Mouse (Mus musculus): Measurements from ENCODE around the gene Arih1. TPM values are rescaled to one million over a fixed set of nuclear protein-coding genes. Genes with fewer than 3 reads are reported as not detected.

The Arih1 gene
- total and polyA plus RNA-seq, 2 experiments from 2014 or later, result 7.6 to 70.8 TPM

DNA sequence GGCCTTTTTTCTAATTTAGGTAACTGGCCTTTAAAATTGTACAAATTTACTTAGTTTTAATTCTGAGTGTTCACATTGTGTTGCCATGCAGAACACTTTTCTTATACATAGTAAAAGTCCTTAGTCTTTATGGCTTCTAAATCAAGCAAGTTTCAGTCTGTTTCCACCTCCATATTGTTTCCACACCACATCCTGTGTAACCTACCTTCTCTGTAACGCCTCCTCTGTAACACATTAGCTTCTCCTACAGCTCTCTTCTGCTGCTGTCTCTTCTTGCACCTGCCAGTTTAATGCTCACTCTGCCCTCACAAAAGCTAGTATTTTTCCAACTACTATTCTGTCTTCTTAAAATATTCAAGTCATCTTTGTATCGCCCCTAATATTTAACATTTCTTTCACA is 54.8 kb downstream of the Arih1 start:
- TF ChIP-seq CTCF (IDR thresholded peaks at IDR 0.05; ENCODE audit: low read depth), result no peak
- Histone ChIP-seq H3K36me3 (ENCODE audit: insufficient read depth) (0 out of 2 replicates have a peak, but pooled peaks cover under 1% of the 10 kb centered on the region), H3K9me3 (ENCODE audit: low read length) (no peaks in the 10 kb centered on the region), H3K9ac (no peak overlapping the region), H3K4me3 (ENCODE audit: low read depth, low read length) (no peak overlapping the region), H3K27ac (ENCODE audit: low read depth, low read length) (no peak overlapping the region), H3K4me1 (ENCODE audit: insufficient read depth) (no peaks in the 10 kb centered on the region), H3K4me2 (ENCODE audit: low read depth) (no peak overlapping the region), H3K27me3 (ENCODE audit: insufficient read depth, low read length) (no peaks in the 10 kb centered on the region)
- 93% methylated on average over 2 of the region's 2 CpGs for WGBS
- DNase-seq, result no peak
- no peak for ATAC-seq

DNA sequence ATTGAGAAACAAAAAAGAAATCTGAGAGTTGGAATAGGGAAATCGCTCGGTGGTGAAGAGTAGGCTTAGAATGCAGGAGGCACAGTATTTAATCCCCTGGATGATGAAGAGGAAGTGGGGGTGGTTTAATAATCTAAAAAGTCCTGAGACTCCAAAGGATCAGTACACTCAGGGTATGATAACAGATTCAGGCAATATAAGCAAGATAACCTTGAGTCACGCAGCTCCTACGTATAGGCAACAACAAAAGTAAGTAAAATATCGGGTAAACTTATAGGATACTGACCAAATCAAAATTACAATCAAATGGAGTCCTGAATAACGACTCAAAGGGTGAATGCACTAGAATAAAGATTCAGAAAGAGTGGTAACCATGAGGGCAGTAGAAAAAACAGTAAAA is 65.9 kb downstream of the Arih1 start:
- no peaks in the 10 kb centered on the region for H3K4me1 ChIP-seq (ENCODE audit: insufficient read depth)
- WGBS, result 87% methylated on average over 6 of the region's 6 CpGs
- H3K27me3 ChIP-seq (ENCODE audit: insufficient read depth, low read length), result no peaks in the 10 kb centered on the region
- no peak overlapping the region for H3K4me2 ChIP-seq (ENCODE audit: low read depth)
- H3K4me3 ChIP-seq (ENCODE audit: low read depth, low read length), result no peak overlapping the region
- no peak for ATAC-seq
- no peak for DNase-seq
- H3K9me3 ChIP-seq (ENCODE audit: low read length), result no peaks in the 10 kb centered on the region
- no peaks in the 10 kb centered on the region for H3K36me3 ChIP-seq (ENCODE audit: insufficient read depth)
- TF ChIP-seq CTCF (IDR thresholded peaks at IDR 0.05; ENCODE audit: low read depth), result no peak
- H3K9ac ChIP-seq, result no peak overlapping the region
- H3K27ac ChIP-seq (ENCODE audit: low read depth, low read length), result no peak overlapping the region

GRCm38 (mm10) chr9:59407271-59407670 is 79.1 kb downstream of the Arih1 start:
- no peaks in the 10 kb centered on the region for H3K4me1 ChIP-seq (ENCODE audit: insufficient read depth)
- DNase-seq, result no peak
- no peak for TF ChIP-seq CTCF (IDR thresholded peaks at IDR 0.05; ENCODE audit: low read depth)
- H3K27ac ChIP-seq (ENCODE audit: low read depth, low read length), result no peak overlapping the region
- H3K36me3 ChIP-seq (ENCODE audit: insufficient read depth), result peaks cover 21% of the 10 kb centered on the region; the same call in 1 of the 2 replicates
- H3K9ac ChIP-seq, result no peak overlapping the region
- H3K4me2 ChIP-seq (ENCODE audit: low read depth), result no peak overlapping the region
- no peak for ATAC-seq
- no peaks in the 10 kb centered on the region for H3K9me3 ChIP-seq (ENCODE audit: low read length)
- H3K4me3 ChIP-seq (ENCODE audit: low read depth, low read length), result no peak overlapping the region
- WGBS, result 91% methylated on average over 1 of the region's 1 CpGs
- H3K27me3 ChIP-seq (ENCODE audit: insufficient read depth, low read length), result no peaks in the 10 kb centered on the region

GRCm38 (mm10) chr9:59389086-59389485 is 97.3 kb downstream of the Arih1 start:
- Histone ChIP-seq H3K27me3 (ENCODE audit: insufficient read depth, low read length) (no peaks in the 10 kb centered on the region), H3K9ac (no peak overlapping the region), H3K4me2 (ENCODE audit: low read depth) (no peak overlapping the region), H3K36me3 (ENCODE audit: insufficient read depth) (peaks cover 37% of the 10 kb centered on the region), H3K4me1 (ENCODE audit: insufficient read depth) (no peaks in the 10 kb centered on the region), H3K27ac (ENCODE audit: low read depth, low read length) (no peak overlapping the region), H3K4me3 (ENCODE audit: low read depth, low read length) (no peak overlapping the region), H3K9me3 (ENCODE audit: low read length) (no peaks in the 10 kb centered on the region)
- DNase-seq (no peak), ATAC-seq (no peak)
- no peak for TF ChIP-seq CTCF (IDR thresholded peaks at IDR 0.05; ENCODE audit: low read depth)
- 86% methylated on average over 4 of the region's 4 CpGs for WGBS

- Histone ChIP-seq H3K27ac (ENCODE audit: low read depth, low read length) (no peak overlapping the region), H3K9me3 (ENCODE audit: low read length) (no peaks in the 10 kb centered on the region), H3K4me1 (ENCODE audit: insufficient read depth) (no peaks in the 10 kb centered on the region), H3K4me3 (ENCODE audit: low read depth, low read length) (no peak overlapping the region), H3K4me2 (ENCODE audit: low read depth) (no peak overlapping the region), H3K9ac (no peak overlapping the region), H3K27me3 (ENCODE audit: insufficient read depth, low read length) (no peaks in the 10 kb centered on the region), H3K36me3 (ENCODE audit: insufficient read depth) (peaks cover 31% of the 10 kb centered on the region)
- no peak for TF ChIP-seq CTCF (IDR thresholded peaks at IDR 0.05; ENCODE audit: low read depth)
- ATAC-seq, result no peak
- DNase-seq, result no peak
- WGBS, result 69% methylated on average over 1 of the region's 1 CpGs
Observed at GRCm38 (mm10) chr9:59388311-59388710, 98.1 kb downstream of the Arih1 start.

DNA sequence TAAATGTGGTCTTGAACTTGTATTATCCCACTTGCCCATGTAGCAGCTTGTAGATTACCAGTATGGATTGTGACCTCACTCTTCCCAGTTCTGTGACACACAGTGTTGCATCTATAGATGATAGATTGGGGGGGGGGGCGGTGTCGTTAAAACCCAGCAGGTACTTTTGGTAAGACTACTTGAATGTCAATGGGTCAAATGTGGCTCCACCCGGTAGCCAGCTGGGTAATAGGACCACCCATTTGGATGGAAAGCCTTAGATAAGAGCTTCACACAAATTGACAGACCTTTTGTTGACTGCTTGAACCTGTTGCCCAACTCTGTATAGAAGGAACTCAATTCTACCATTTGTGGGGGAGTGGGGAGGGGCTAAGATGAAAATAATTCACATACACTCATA is 99.0 kb downstream of the Arih1 start:
- peaks cover 23% of the 10 kb centered on the region for H3K36me3 ChIP-seq (ENCODE audit: insufficient read depth)
- no peak overlapping the region for H3K4me3 ChIP-seq (ENCODE audit: low read depth, low read length)
- no peak for DNase-seq
- no peak for TF ChIP-seq CTCF (IDR thresholded peaks at IDR 0.05; ENCODE audit: low read depth)
- H3K9me3 ChIP-seq (ENCODE audit: low read length), result no peaks in the 10 kb centered on the region
- no peak overlapping the region for H3K9ac ChIP-seq
- no peak overlapping the region for H3K4me2 ChIP-seq (ENCODE audit: low read depth)
- H3K27me3 ChIP-seq (ENCODE audit: insufficient read depth, low read length), result no peaks in the 10 kb centered on the region
- no peaks in the 10 kb centered on the region for H3K4me1 ChIP-seq (ENCODE audit: insufficient read depth)
- WGBS, result 60% methylated on average over 3 of the region's 3 CpGs
- ATAC-seq, result no peak
- no peak overlapping the region for H3K27ac ChIP-seq (ENCODE audit: low read depth, low read length)

GRCm38 (mm10) chr9:59375626-59376025 is 110.8 kb downstream of the Arih1 start:
- WGBS, result 95% methylated on average over 15 of the region's 15 CpGs

DNA sequence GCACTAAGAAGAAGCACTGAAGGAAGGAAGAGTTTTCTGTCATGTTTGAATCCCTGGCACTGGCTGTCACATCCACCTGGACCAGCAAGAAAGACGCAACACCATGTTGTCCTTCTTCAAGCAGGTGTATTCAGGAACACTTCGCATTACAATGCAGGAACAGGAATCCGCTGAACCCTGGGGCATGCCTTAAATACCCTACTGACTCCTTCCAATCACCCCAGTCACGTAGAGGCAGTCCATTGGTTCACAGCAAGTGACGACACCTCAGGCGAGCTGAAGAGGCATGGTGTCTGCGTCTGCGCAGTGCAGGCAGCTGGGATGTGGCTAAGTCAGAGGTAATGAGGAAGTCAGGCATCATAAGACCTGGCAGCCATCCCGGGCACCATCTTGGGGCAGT is 116.8 kb downstream of the Arih1 start:
- no peak for ATAC-seq
- Histone ChIP-seq H3K36me3 (ENCODE audit: insufficient read depth) (no peaks in the 10 kb centered on the region), H3K4me3 (ENCODE audit: low read depth, low read length) (no peak overlapping the region), H3K4me1 (ENCODE audit: insufficient read depth) (no peaks in the 10 kb centered on the region), H3K27ac (ENCODE audit: low read depth, low read length) (no peak overlapping the region), H3K9me3 (ENCODE audit: low read length) (no peaks in the 10 kb centered on the region), H3K27me3 (ENCODE audit: insufficient read depth, low read length) (no peaks in the 10 kb centered on the region), H3K9ac (no peak overlapping the region), H3K4me2 (ENCODE audit: low read depth) (no peak overlapping the region)
- DNase-seq, result no peak
- 94% methylated on average over 9 of the region's 9 CpGs for WGBS
- TF ChIP-seq CTCF (IDR thresholded peaks at IDR 0.05; ENCODE audit: low read depth), result no peak

More at GRCm38 (mm10) chr9:59375626-59376025, 110.8 kb downstream of the Arih1 start:
- no peaks in the 10 kb centered on the region for H3K27me3 ChIP-seq (ENCODE audit: insufficient read depth, low read length)
- no peaks in the 10 kb centered on the region for H3K4me1 ChIP-seq (ENCODE audit: insufficient read depth)
- TF ChIP-seq CTCF (IDR thresholded peaks at IDR 0.05; ENCODE audit: low read depth), result no peak
- no peak overlapping the region for H3K9ac ChIP-seq
- no peak overlapping the region for H3K4me2 ChIP-seq (ENCODE audit: low read depth)
- no peak for ATAC-seq
- no peak for DNase-seq
- H3K36me3 ChIP-seq (ENCODE audit: insufficient read depth), result no peaks in the 10 kb centered on the region
- H3K9me3 ChIP-seq (ENCODE audit: low read length), result no peaks in the 10 kb centered on the region
- H3K27ac ChIP-seq (ENCODE audit: low read depth, low read length), result no peak overlapping the region
- no peak overlapping the region for H3K4me3 ChIP-seq (ENCODE audit: low read depth, low read length)

Data from forebrain, postnatal 0 days (tissue).